Mouse (Mus musculus): ENCODE results near the gene Exoc4. TPM values are rescaled to one million over a fixed set of nuclear protein-coding genes. Genes with fewer than 3 reads are reported as not detected.

The Exoc4 gene
- total and polyA plus RNA-seq, 3 experiments = 31.2 to 46.4 (median 41.9) TPM

DNA sequence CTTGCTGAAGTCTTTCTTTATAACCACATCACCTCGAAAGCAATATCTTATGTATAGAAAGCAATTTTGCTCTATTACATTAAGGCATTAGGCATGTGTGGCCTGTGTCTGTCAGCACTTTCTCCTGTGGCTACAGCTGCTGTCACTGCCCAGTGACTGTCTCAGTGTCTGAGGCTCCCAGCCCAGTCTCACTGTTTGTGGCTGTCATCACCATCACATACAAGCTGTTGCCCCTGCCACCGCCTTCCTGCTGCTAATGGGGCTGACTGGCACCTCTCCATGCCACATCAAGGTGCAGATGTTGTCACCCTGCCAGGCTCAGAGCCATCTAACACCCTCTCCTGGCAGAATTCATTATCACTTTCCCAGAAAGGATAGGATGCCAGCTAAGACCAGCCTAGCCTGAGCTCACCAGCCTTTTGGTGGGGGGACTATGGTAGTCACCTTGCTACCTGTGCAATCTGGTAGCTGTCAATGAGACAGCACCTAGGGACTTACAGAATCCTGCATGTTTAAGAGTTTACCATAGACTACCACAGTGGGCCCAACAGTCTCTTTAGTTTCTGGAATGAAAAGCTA is 698.1 kb downstream of the Exoc4 start:
- H3K27me3 ChIP-seq (replicated peaks) = no peaks in the 10 kb centered on the region
- no peak for TF ChIP-seq MXI1 (IDR thresholded peaks at IDR 0.05; ENCODE audit: low read depth, low read length)
- no peak for TF ChIP-seq CHD1 (IDR thresholded peaks at IDR 0.05; ENCODE audit: low read depth, low read length)
- TF ChIP-seq IRF4 (IDR thresholded peaks at IDR 0.05; ENCODE audit: low read depth, low read length) = no peak
- TF ChIP-seq MEF2A (IDR thresholded peaks at IDR 0.05; ENCODE audit: borderline replicate concordance, low read depth, low read length) = no peak
- no peak for TF ChIP-seq CHD2 (IDR thresholded peaks at IDR 0.05; ENCODE audit: low read length)
- no peak for TF ChIP-seq CTCF (conservative IDR thresholded peaks at IDR 0.05 in 1 of 2, IDR thresholded peaks at IDR 0.05 in 1 of 2; ENCODE audit: low read depth in 2 of 2, low read length in 2 of 2)
- TF ChIP-seq NRF1 (IDR thresholded peaks at IDR 0.05; ENCODE audit: low read depth, low read length) = no peak
- TF ChIP-seq POLR2A (IDR thresholded peaks at IDR 0.05; ENCODE audit: low read depth, low read length) = no peak
- no peak for TF ChIP-seq ETS1 (conservative IDR thresholded peaks at IDR 0.05; ENCODE audit: low read depth, low read length)
- TF ChIP-seq BHLHE40 (IDR thresholded peaks at IDR 0.05; ENCODE audit: low read depth, low read length) = no peak
- no peak for TF ChIP-seq E2F4 (IDR thresholded peaks at IDR 0.05; ENCODE audit: insufficient replicate concordance, low read depth, low read length)
- no peak for TF ChIP-seq TCF12 (IDR thresholded peaks at IDR 0.05; ENCODE audit: low read depth, low read length)
- TF ChIP-seq GABPA (IDR thresholded peaks at IDR 0.05; ENCODE audit: insufficient replicate concordance, low read depth, low read length) = no peak
- TF ChIP-seq RCOR1 (conservative IDR thresholded peaks at IDR 0.05; ENCODE audit: low read depth, low read length) = no peak
- no peak for TF ChIP-seq JUND (conservative IDR thresholded peaks at IDR 0.05; ENCODE audit: low read depth, low read length)
- TF ChIP-seq PAX5 (IDR thresholded peaks at IDR 0.05; ENCODE audit: low read length) = no peak
- no peak for TF ChIP-seq ELF1 (IDR thresholded peaks at IDR 0.05; ENCODE audit: low read depth, low read length)
- TF ChIP-seq RAD21 (IDR thresholded peaks at IDR 0.05; ENCODE audit: low read depth, low read length) = no peak
- no peak for TF ChIP-seq ZMIZ1 (IDR thresholded peaks at IDR 0.05; ENCODE audit: low read depth, low read length)
- TF ChIP-seq ZC3H11A (IDR thresholded peaks at IDR 0.05; ENCODE audit: low read depth, low read length) = no peak
- H3K9me3 ChIP-seq (replicated peaks; ENCODE audit: low read length) = no peaks in the 10 kb centered on the region
- no peaks in the 10 kb centered on the region for H3K36me3 ChIP-seq (replicated peaks in 1 of 2; ENCODE audit: control insufficient read depth in 1 of 2, insufficient read depth in 1 of 2, low read length in 1 of 2)
- DNase-seq (ENCODE audit: extremely low read depth) = no peak
- no peaks in the 10 kb centered on the region for H3K4me1 ChIP-seq (ENCODE audit: control insufficient read depth in 1 of 2, insufficient read depth in 2 of 2)
- no peak overlapping the region for H3K4me3 ChIP-seq (replicated peaks in 1 of 3; ENCODE audit: low read depth in 2 of 3, low read length in 2 of 3, poor library complexity in 1 of 3)
- no peak overlapping the region for H3K27ac ChIP-seq (ENCODE audit: insufficient read depth, low read depth)
- H3K9ac ChIP-seq (ENCODE audit: insufficient read depth, low read depth) = no peak overlapping the region
- dilution Hi-C loops (cut with MboI; ENCODE audit: extremely low pct_ligation_motif_present, extremely low pct_unique_long_range_greater_than_20kb, low sequenced_read_pairs) = no loop called here
- in situ Hi-C loops (cut with MboI; ENCODE audit: low pct_ligation_motif_present, low pct_unique_long_range_greater_than_20kb, low sequenced_read_pairs) = no loop called here
- no peaks in the 10 kb centered on the region for H3K79me2 ChIP-seq (replicated peaks; ENCODE audit: control insufficient read depth, extremely low read depth, insufficient read depth, poor library complexity, severe bottlenecking)
- no peak overlapping the region for H3K4me2 ChIP-seq (ENCODE audit: insufficient read depth, low read depth, poor library complexity, severe bottlenecking)

DNA sequence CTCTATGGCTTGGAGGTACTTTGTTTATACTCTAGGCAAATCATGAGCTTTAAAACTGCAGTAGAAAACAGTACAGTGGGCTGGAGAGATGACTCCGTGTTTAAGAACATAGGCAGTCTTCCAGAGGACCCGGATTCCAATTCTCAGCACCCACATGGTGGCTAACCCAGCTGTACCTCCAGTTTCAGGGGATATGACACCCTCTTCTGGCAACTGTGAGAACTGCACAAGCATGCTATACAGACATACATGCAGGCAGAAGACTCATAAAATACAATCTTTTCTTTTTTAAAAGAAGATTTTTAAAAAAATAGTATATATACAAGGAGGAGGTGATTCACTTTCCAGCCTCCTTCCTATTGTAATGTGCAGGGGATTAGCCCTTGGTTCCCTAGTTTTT is 701.2 kb downstream of the Exoc4 start:
- Histone ChIP-seq H3K4me2 (ENCODE audit: insufficient read depth, low read depth, poor library complexity, severe bottlenecking) (no peak overlapping the region), H3K4me3 (replicated peaks in 1 of 3; ENCODE audit: low read depth in 2 of 3, low read length in 2 of 3, poor library complexity in 1 of 3) (no peak overlapping the region), H3K4me1 (ENCODE audit: control insufficient read depth in 1 of 2, insufficient read depth in 2 of 2) (peaks cover 0 to 7% of the 10 kb centered on the region in 2 experiments; a peak in 2 of 4 replicates), H3K79me2 (replicated peaks; ENCODE audit: control insufficient read depth, extremely low read depth, insufficient read depth, poor library complexity, severe bottlenecking) (no peaks in the 10 kb centered on the region), H3K9ac (ENCODE audit: insufficient read depth, low read depth) (no peak overlapping the region), H3K27ac (ENCODE audit: insufficient read depth, low read depth) (no peak overlapping the region), H3K27me3 (replicated peaks) (no peaks in the 10 kb centered on the region), H3K9me3 (replicated peaks; ENCODE audit: low read length) (no peaks in the 10 kb centered on the region), H3K36me3 (replicated peaks in 1 of 2; ENCODE audit: control insufficient read depth in 1 of 2, insufficient read depth in 1 of 2, low read length in 1 of 2) (no peaks in the 10 kb centered on the region)
- no peak for DNase-seq (ENCODE audit: extremely low read depth)
- TF ChIP-seq RAD21 (IDR thresholded peaks at IDR 0.05; ENCODE audit: low read depth, low read length) = peak; percentile 14
- no peak for TF ChIP-seq ETS1 (conservative IDR thresholded peaks at IDR 0.05; ENCODE audit: low read depth, low read length)
- peak in 1 of 2 experiments; percentile 28; a peak in 1 of 4 replicates for TF ChIP-seq CTCF (conservative IDR thresholded peaks at IDR 0.05 in 1 of 2, IDR thresholded peaks at IDR 0.05 in 1 of 2; ENCODE audit: low read depth in 2 of 2, low read length in 2 of 2)
- dilution Hi-C loops (cut with MboI; ENCODE audit: extremely low pct_ligation_motif_present, extremely low pct_unique_long_range_greater_than_20kb, low sequenced_read_pairs) = no loop called here
- in situ Hi-C loops (cut with MboI; ENCODE audit: low pct_ligation_motif_present, low pct_unique_long_range_greater_than_20kb, low sequenced_read_pairs) = no loop called here
